28 mouse cellular contexts compared by ENCODE assay signal in the genomic region with DNA sequence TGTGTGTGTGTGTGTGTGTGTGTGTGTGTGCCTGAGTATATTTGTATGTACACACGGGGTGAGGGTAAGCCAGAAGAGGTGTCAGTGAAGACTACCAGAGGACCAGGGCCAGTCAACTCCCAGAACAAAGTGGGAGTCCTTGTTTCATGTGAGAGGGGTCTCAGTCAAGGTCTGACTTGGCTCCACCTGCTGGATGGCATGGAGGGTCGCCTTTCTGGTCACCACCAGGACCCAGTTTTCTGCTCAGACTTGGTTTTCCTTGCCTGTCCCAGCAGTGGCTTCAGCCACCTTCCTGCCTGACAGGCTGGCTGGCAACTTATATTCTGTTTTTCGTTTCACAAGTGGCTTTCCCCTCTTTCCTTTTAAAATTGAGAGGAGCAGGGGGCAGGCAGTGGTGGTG. TPM values are rescaled to one million over a fixed set of nuclear protein-coding genes. Genes with fewer than 3 reads are reported as not detected.
DNase-seq lines count a peak whose midpoint lies in the region; ATAC-seq and TF ChIP-seq lines count a peak whose summit lies in the region.
"Had no signal": no experiment of that assay in that cellular context is flagged by ENCODE, and none has a peak within 500 bp of the region (broad histone marks: within the 10 kb centered on the region; RNA-seq: fewer than 3 reads in every experiment).

No protein-coding gene starts in this region.

- peak; percentile 50 for TF ChIP-seq CTCF in kidney, postnatal 0 days (IDR thresholded peaks at IDR 0.05; ENCODE audit: low read depth)
- TF ChIP-seq CTCF in midbrain, postnatal 0 days (IDR thresholded peaks at IDR 0.05): peak; percentile 24; the same call in 1 of the 2 replicates

- H3K4me1 ChIP-seq in kidney, postnatal 0 days (replicated peaks; ENCODE audit: insufficient read depth, low read length): no peaks in the 10 kb centered on the region
- no peaks in the 10 kb centered on the region for H3K4me1 ChIP-seq in midbrain, postnatal 0 days (ENCODE audit: insufficient read depth, low read length)
- H3K4me1 ChIP-seq in midbrain, embryonic 11.5 days (ENCODE audit: control insufficient read depth, insufficient read depth, low read length): no peaks in the 10 kb centered on the region
- H3K4me1 ChIP-seq: hindbrain, embryonic 12.5 days; midbrain, embryonic 15.5 days had no signal

- DNase-seq in kidney, postnatal 0 days (ENCODE audit: low spot score): peak; percentile 38
- no peak for DNase-seq in kidney, postnatal 10 days
- DNase-seq in midbrain, postnatal 0 days (ENCODE audit: low spot score): no peak
- no peak for DNase-seq in midbrain, embryonic 11.5 days (ENCODE audit: low spot score, missing footprints)
- peak; percentile 42 for DNase-seq in embryo, embryonic 10.5 days (ENCODE audit: low spot score)
- no peak for DNase-seq in c-Kit-positive CD71-positive TER-119-positive erythroid progenitor cells, embryonic 14.5 days (ENCODE audit: low spot score)
- no peak for DNase-seq in cerebellum, postnatal 14 days
- DNase-seq: adrenal gland, postnatal 25 days; cerebellum, adult 18-20 months; cerebellum, postnatal 36 days; heart, postnatal 10 days; right cerebral cortex, postnatal 25 days; thymus, adult 2 months had no signal

- no peaks in the 10 kb centered on the region for H3K36me3 ChIP-seq in kidney, postnatal 0 days (ENCODE audit: insufficient read depth, low read length)
- no peaks in the 10 kb centered on the region for H3K36me3 ChIP-seq in midbrain, postnatal 0 days (ENCODE audit: insufficient read depth, low read length)
- H3K36me3 ChIP-seq in midbrain, embryonic 11.5 days (ENCODE audit: control insufficient read depth, insufficient read depth, low read length): no peaks in the 10 kb centered on the region
- H3K36me3 ChIP-seq: heart, embryonic 10.5 days; hindbrain, embryonic 12.5 days; kidney, embryonic 15.5 days; limb, embryonic 15.5 days; lung, embryonic 15.5 days; midbrain, embryonic 15.5 days had no signal

- no peak overlapping the region for H3K9ac ChIP-seq in kidney, postnatal 0 days (ENCODE audit: low read depth, low read length)
- H3K9ac ChIP-seq in midbrain, postnatal 0 days (replicated peaks; ENCODE audit: low read length, poor library complexity, severe bottlenecking): no peak overlapping the region
- no peak overlapping the region for H3K9ac ChIP-seq in midbrain, embryonic 11.5 days (ENCODE audit: low read length)
- H3K9ac ChIP-seq: hindbrain, embryonic 12.5 days; kidney, embryonic 15.5 days; limb, embryonic 15.5 days; lung, embryonic 15.5 days; midbrain, embryonic 15.5 days had no signal

- no peaks in the 10 kb centered on the region for H3K27me3 ChIP-seq in kidney, postnatal 0 days (ENCODE audit: insufficient read depth, low read length)
- no peaks in the 10 kb centered on the region for H3K27me3 ChIP-seq in midbrain, postnatal 0 days (ENCODE audit: insufficient read depth, low read length)
- no peaks in the 10 kb centered on the region for H3K27me3 ChIP-seq in midbrain, embryonic 11.5 days (ENCODE audit: control insufficient read depth, insufficient read depth, low read length)
- H3K27me3 ChIP-seq: hindbrain, embryonic 12.5 days; kidney, embryonic 15.5 days; limb, embryonic 15.5 days; lung, embryonic 15.5 days; midbrain, embryonic 15.5 days had no signal

- no peak overlapping the region for H3K4me3 ChIP-seq in kidney, postnatal 0 days (replicated peaks; ENCODE audit: low read depth, low read length)
- H3K4me3 ChIP-seq in midbrain, postnatal 0 days (ENCODE audit: low read depth, low read length): no peak overlapping the region
- H3K4me3 ChIP-seq in midbrain, embryonic 11.5 days (ENCODE audit: low read depth, low read length): no peak overlapping the region
- H3K4me3 ChIP-seq: heart, embryonic 10.5 days; hindbrain, embryonic 12.5 days; kidney, embryonic 15.5 days; limb, embryonic 15.5 days; lung, embryonic 15.5 days; midbrain, embryonic 15.5 days had no signal

- WGBS in kidney, postnatal 0 days: 33% methylated on average over 3 of the region's 3 CpGs
- 49% methylated on average over 3 of the region's 3 CpGs for WGBS in midbrain, postnatal 0 days
- 42% methylated on average over 3 of the region's 3 CpGs for WGBS in midbrain, embryonic 11.5 days

- H3K4me2 ChIP-seq in kidney, postnatal 0 days (ENCODE audit: low read length): no peak overlapping the region
- H3K4me2 ChIP-seq in midbrain, postnatal 0 days (ENCODE audit: low read depth, low read length, poor library complexity, severe bottlenecking): no peak overlapping the region
- H3K4me2 ChIP-seq in midbrain, embryonic 11.5 days: no peak overlapping the region
- H3K4me2 ChIP-seq: hindbrain, embryonic 12.5 days; kidney, embryonic 15.5 days; limb, embryonic 15.5 days; lung, embryonic 15.5 days; midbrain, embryonic 15.5 days had no signal

- no peak for ATAC-seq in kidney, postnatal 0 days (replicated peaks; ENCODE audit: low FRiP score, low read depth)
- ATAC-seq in midbrain, postnatal 0 days (ENCODE audit: low FRiP score): no peak
- no peak for ATAC-seq in midbrain, embryonic 11.5 days (ENCODE audit: low FRiP score)
- ATAC-seq: forebrain, embryonic 16.5 days; midbrain, embryonic 15.5 days had no signal

- no peak overlapping the region for H3K27ac ChIP-seq in kidney, postnatal 0 days
- H3K27ac ChIP-seq in midbrain, postnatal 0 days (ENCODE audit: low read depth, low read length): no peak overlapping the region
- H3K27ac ChIP-seq in midbrain, embryonic 11.5 days (ENCODE audit: low read depth, low read length): no peak overlapping the region
- H3K27ac ChIP-seq: heart, embryonic 10.5 days; hindbrain, embryonic 12.5 days; kidney, embryonic 15.5 days; limb, embryonic 15.5 days; lung, embryonic 15.5 days; midbrain, embryonic 15.5 days had no signal

- no peaks in the 10 kb centered on the region for H3K9me3 ChIP-seq in kidney, postnatal 0 days (replicated peaks; ENCODE audit: low read length)
- H3K9me3 ChIP-seq in midbrain, postnatal 0 days (ENCODE audit: low read length): no peaks in the 10 kb centered on the region
- no peaks in the 10 kb centered on the region for H3K9me3 ChIP-seq in midbrain, embryonic 11.5 days (ENCODE audit: control insufficient read depth, low read length)
- H3K9me3 ChIP-seq: G1E; heart, embryonic 10.5 days; hindbrain, embryonic 12.5 days; kidney, embryonic 15.5 days; limb, embryonic 15.5 days; lung, embryonic 15.5 days; midbrain, embryonic 15.5 days had no signal

RNA-seq across cellular contexts. Expression of gene Tmem63b, which starts 20.7 kb away (rescaled TPM):
- 29.6 and 32.7 TPM in 2 replicates for polyA plus RNA-seq in kidney, postnatal 0 days (2015; fragmentation: Nextera tagmentation; extraction: Ambion mirVana)
- total RNA-seq in midbrain, postnatal 0 days (2014; rRNA removed): 213 and 264 TPM in 2 replicates
- 149 and 153 TPM in 2 replicates for polyA plus RNA-seq in midbrain, postnatal 0 days (2015; fragmentation: Nextera tagmentation; extraction: Ambion mirVana)
- 43.3 and 49.3 TPM in 2 replicates for polyA plus RNA-seq in midbrain, embryonic 11.5 days (2014; fragmentation: Nextera tagmentation; extraction: Ambion mirVana)

RNA-seq across cellular contexts. Expression of gene Mrpl14, which starts 21.3 kb away (rescaled TPM):
- 148 and 160 TPM in 2 replicates for polyA plus RNA-seq in kidney, postnatal 0 days (2015; fragmentation: Nextera tagmentation; extraction: Ambion mirVana)
- total RNA-seq in midbrain, postnatal 0 days (2014; rRNA removed): 41.9 and 42.8 TPM in 2 replicates
- 113 and 114 TPM in 2 replicates for polyA plus RNA-seq in midbrain, postnatal 0 days (2015; fragmentation: Nextera tagmentation; extraction: Ambion mirVana)
- 111 and 114 TPM in 2 replicates for polyA plus RNA-seq in midbrain, embryonic 11.5 days (2014; fragmentation: Nextera tagmentation; extraction: Ambion mirVana)

RNA-seq across cellular contexts. Expression of gene 1600014C23Rik, which starts 26.3 kb away (rescaled TPM):
- polyA plus RNA-seq in kidney, postnatal 0 days (2015; fragmentation: Nextera tagmentation; extraction: Ambion mirVana): 0.66 TPM in 1 of 2 replicates, not detected in the other
- not detected in 2 replicates for total RNA-seq in midbrain, postnatal 0 days (2014; rRNA removed)
- 0.67 TPM in 1 of 2 replicates, not detected in the other for polyA plus RNA-seq in midbrain, postnatal 0 days (2015; fragmentation: Nextera tagmentation; extraction: Ambion mirVana)
- 0.48 TPM in 1 of 2 replicates, not detected in the other for polyA plus RNA-seq in midbrain, embryonic 11.5 days (2014; fragmentation: Nextera tagmentation; extraction: Ambion mirVana)
- total RNA-seq: adrenal gland, postnatal 25 days; heart, postnatal 10 days; layer of hippocampus, adult 18-20 months; left cerebral cortex, postnatal 10 days; megakaryocyte, adult 5-6 weeks had no signal
- polyA plus RNA-seq: embryonic facial prominence, embryonic 14.5 days; heart, embryonic 10.5 days; hindbrain, embryonic 12.5 days; intestine, embryonic 14.5 days; limb, embryonic 15.5 days; lung, embryonic 15.5 days; spleen, adult 2 months; thymus, adult 2 months had no signal

RNA-seq across cellular contexts. Expression of gene Capn11, which starts 48.3 kb away (rescaled TPM):
- 0.17 TPM in 1 of 2 replicates, not detected in the other for polyA plus RNA-seq in kidney, postnatal 0 days (2015; fragmentation: Nextera tagmentation; extraction: Ambion mirVana)
- total RNA-seq in midbrain, postnatal 0 days (2014; rRNA removed): 1.2 and 1.4 TPM in 2 replicates
- 0.19 and 1.4 TPM in 2 replicates for polyA plus RNA-seq in midbrain, postnatal 0 days (2015; fragmentation: Nextera tagmentation; extraction: Ambion mirVana)
- polyA plus RNA-seq in midbrain, embryonic 11.5 days (2014; fragmentation: Nextera tagmentation; extraction: Ambion mirVana): 0.52 and 0.84 TPM in 2 replicates
- total RNA-seq: G1E; heart, postnatal 10 days had no signal
- polyA plus RNA-seq: embryonic facial prominence, embryonic 14.5 days; G1E; intestine, embryonic 14.5 days; spleen, adult 2 months; stomach, embryonic 14.5 days had no signal

Comparison
In these comparisons a context has a peak if more than half of its experiments do, and no peak if none do; other contexts are left out.
1. DNase-seq: peak in kidney, postnatal 0 days (single experiment) and embryo, embryonic 10.5 days (single experiment); none in kidney, postnatal 10 days (single experiment), midbrain, postnatal 0 days (single experiment), midbrain, embryonic 11.5 days (single experiment), c-Kit-positive CD71-positive TER-119-positive erythroid progenitor cells, embryonic 14.5 days (single experiment) and cerebellum, postnatal 14 days (0 of 2).